Mouse (Mus musculus): ENCODE results near the gene Zfand3. TPM values are rescaled to one million over a fixed set of nuclear protein-coding genes. Genes with fewer than 3 reads are reported as not detected.

Zfand3 gene
- total and polyA plus RNA-seq, 3 experiments, result 23.2 to 44.0 (median 23.5) TPM

GRCm38 (mm10) chr17:30232698-30233097 lies 228.2 kb downstream of the Zfand3 start:
- no peaks in the 10 kb centered on the region for H3K27me3 ChIP-seq (replicated peaks)
- no peak overlapping the region for H3K27ac ChIP-seq (ENCODE audit: insufficient read depth, low read depth)
- no peak overlapping the region for H3K4me2 ChIP-seq (ENCODE audit: insufficient read depth, low read depth, poor library complexity, severe bottlenecking)
- TF ChIP-seq PAX5 (IDR thresholded peaks at IDR 0.05; ENCODE audit: low read length) (no peak), SMC3 (IDR thresholded peaks at IDR 0.05; ENCODE audit: low read depth, low read length) (peak; percentile 91), ZC3H11A (IDR thresholded peaks at IDR 0.05; ENCODE audit: low read depth, low read length) (peak; percentile 41; the same call in 1 of the 2 replicates), JUN (IDR thresholded peaks at IDR 0.05; ENCODE audit: insufficient read depth, low read depth, low read length) (no peak), HCFC1 (IDR thresholded peaks at IDR 0.05; ENCODE audit: low read depth, low read length) (no peak), CTCF (conservative IDR thresholded peaks at IDR 0.05 in 1 of 2, IDR thresholded peaks at IDR 0.05 in 1 of 2; ENCODE audit: low read depth in 2 of 2, low read length in 2 of 2) (peak; percentile 20 to 72; a peak in 2 of 4 replicates), ZKSCAN1 (IDR thresholded peaks at IDR 0.05; ENCODE audit: borderline replicate concordance, low read depth, low read length) (no peak), MYC (IDR thresholded peaks at IDR 0.05; ENCODE audit: low read depth, low read length) (no peak), RAD21 (IDR thresholded peaks at IDR 0.05; ENCODE audit: low read depth, low read length) (peak; percentile 75), MAFK (IDR thresholded peaks at IDR 0.05; ENCODE audit: insufficient replicate concordance, low read length) (no peak), NELFE (IDR thresholded peaks at IDR 0.05; ENCODE audit: low read depth, low read length) (no peak), MAZ (IDR thresholded peaks at IDR 0.05; ENCODE audit: low read depth, low read length) (no peak)
- H3K36me3 ChIP-seq (replicated peaks in 1 of 2; ENCODE audit: control insufficient read depth in 1 of 2, insufficient read depth in 1 of 2, low read length in 1 of 2), result peaks cover 0 to 42% of the 10 kb centered on the region in 2 experiments
- no peaks in the 10 kb centered on the region; a peak in 1 of 4 replicates for H3K4me1 ChIP-seq (ENCODE audit: control insufficient read depth in 1 of 2, insufficient read depth in 2 of 2)
- no peaks in the 10 kb centered on the region for H3K9me3 ChIP-seq (replicated peaks; ENCODE audit: low read length)
- dilution Hi-C loops (cut with MboI; ENCODE audit: extremely low pct_ligation_motif_present, extremely low pct_unique_long_range_greater_than_20kb, low sequenced_read_pairs), result no loop called here
- no peak overlapping the region for H3K9ac ChIP-seq (ENCODE audit: insufficient read depth, low read depth)
- in situ Hi-C loops (cut with MboI; ENCODE audit: low pct_ligation_motif_present, low pct_unique_long_range_greater_than_20kb, low sequenced_read_pairs), result loop anchor here (25.0 kb wide), 1 partner anchor 205 kb away; no protein-coding TSS in a partner anchor
- H3K4me3 ChIP-seq (replicated peaks in 1 of 3; ENCODE audit: low read depth in 2 of 3, low read length in 2 of 3, poor library complexity in 1 of 3), result no peak overlapping the region
- no peaks in the 10 kb centered on the region for H3K79me2 ChIP-seq (replicated peaks; ENCODE audit: control insufficient read depth, extremely low read depth, insufficient read depth, poor library complexity, severe bottlenecking)
- peak; percentile 15 for DNase-seq (ENCODE audit: extremely low read depth)

DNA sequence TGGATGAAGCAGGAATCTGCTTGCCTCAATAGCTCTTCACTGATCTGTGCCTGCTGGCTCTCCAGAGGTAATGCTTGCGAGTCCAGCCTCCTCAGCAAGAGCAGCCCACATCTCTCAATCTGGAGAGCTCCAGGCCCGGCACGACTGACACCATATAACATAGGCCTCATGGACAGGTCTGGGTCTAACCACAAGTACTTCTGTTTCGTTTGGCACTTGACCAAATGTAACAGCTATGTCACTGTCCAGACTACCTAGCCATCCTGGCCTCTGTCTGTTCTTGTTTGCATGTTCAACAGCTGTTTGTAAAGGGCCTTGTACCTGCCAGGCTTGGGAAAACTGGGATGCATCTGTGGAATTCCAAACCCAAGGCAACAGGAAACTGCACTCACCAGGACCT lies 230.8 kb downstream of the Zfand3 start:
- in situ Hi-C loops (cut with MboI; ENCODE audit: low pct_ligation_motif_present, low pct_unique_long_range_greater_than_20kb, low sequenced_read_pairs) (loop anchor here (25.0 kb wide), 1 partner anchor 202 kb away; no protein-coding TSS in a partner anchor), dilution Hi-C loops (cut with MboI; ENCODE audit: extremely low pct_ligation_motif_present, extremely low pct_unique_long_range_greater_than_20kb, low sequenced_read_pairs) (no loop called here)
- Histone ChIP-seq H3K36me3 (replicated peaks in 1 of 2; ENCODE audit: control insufficient read depth in 1 of 2, insufficient read depth in 1 of 2, low read length in 1 of 2) (peaks cover 0 to 23% of the 10 kb centered on the region in 2 experiments), H3K4me2 (ENCODE audit: insufficient read depth, low read depth, poor library complexity, severe bottlenecking) (no peak overlapping the region), H3K4me1 (ENCODE audit: control insufficient read depth in 1 of 2, insufficient read depth in 2 of 2) (peaks cover 0 to 14% of the 10 kb centered on the region in 2 experiments; a peak in 2 of 4 replicates), H3K9me3 (replicated peaks; ENCODE audit: low read length) (no peaks in the 10 kb centered on the region), H3K79me2 (replicated peaks; ENCODE audit: control insufficient read depth, extremely low read depth, insufficient read depth, poor library complexity, severe bottlenecking) (no peaks in the 10 kb centered on the region), H3K27me3 (replicated peaks) (no peaks in the 10 kb centered on the region), H3K4me3 (replicated peaks in 1 of 3; ENCODE audit: low read depth in 2 of 3, low read length in 2 of 3, poor library complexity in 1 of 3) (no peak overlapping the region), H3K27ac (ENCODE audit: insufficient read depth, low read depth) (no peak overlapping the region), H3K9ac (ENCODE audit: insufficient read depth, low read depth) (no peak overlapping the region)
- TF ChIP-seq GABPA (IDR thresholded peaks at IDR 0.05; ENCODE audit: insufficient replicate concordance, low read depth, low read length) (no peak), SMC3 (IDR thresholded peaks at IDR 0.05; ENCODE audit: low read depth, low read length) (no peak), IRF4 (IDR thresholded peaks at IDR 0.05; ENCODE audit: low read depth, low read length) (no peak), ETS1 (conservative IDR thresholded peaks at IDR 0.05; ENCODE audit: low read depth, low read length) (no peak)
- DNase-seq (ENCODE audit: extremely low read depth), result no peak
